Mouse (Mus musculus): Measurements from ENCODE around the gene Bpifc. TPM values are rescaled to one million over a fixed set of nuclear protein-coding genes. Genes with fewer than 3 reads are reported as not detected.

Gene Bpifc
- 0.04 TPM in 1 of 2 replicates, not detected in the other for polyA plus RNA-seq (2016; fragmentation: Nextera tagmentation; extraction: Ambion mirVana)

DNA sequence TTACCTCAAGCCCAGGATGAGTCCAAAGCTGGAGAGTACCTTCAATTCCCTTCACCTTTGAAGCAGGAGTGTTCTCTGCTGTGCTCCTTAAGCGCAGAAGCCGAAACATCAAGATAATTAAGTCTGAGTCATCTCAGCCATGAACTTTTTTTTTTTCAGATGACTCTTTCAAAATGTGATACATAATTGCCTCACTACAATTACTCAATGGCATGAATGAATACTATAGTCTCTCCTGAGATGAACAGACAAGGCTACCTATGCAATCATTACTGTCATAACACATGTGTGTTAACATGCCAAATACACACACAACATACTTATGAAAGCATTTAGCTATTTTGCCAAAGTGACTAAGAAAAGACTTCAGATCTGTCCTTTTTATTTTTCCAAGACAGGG lies at the start of gene Bpifc:
TSS of gene Bpifc (minus strand) at position 115 of the 400 bp plus-strand sequence.
- WGBS, result 97% methylated on average over 2 of the region's 2 CpGs
- DNase-seq (ENCODE audit: low spot score), result no peak
- H3K27me3 ChIP-seq (ENCODE audit: low read depth, poor library complexity, severe bottlenecking), result no peaks in the 10 kb centered on the region

DNA sequence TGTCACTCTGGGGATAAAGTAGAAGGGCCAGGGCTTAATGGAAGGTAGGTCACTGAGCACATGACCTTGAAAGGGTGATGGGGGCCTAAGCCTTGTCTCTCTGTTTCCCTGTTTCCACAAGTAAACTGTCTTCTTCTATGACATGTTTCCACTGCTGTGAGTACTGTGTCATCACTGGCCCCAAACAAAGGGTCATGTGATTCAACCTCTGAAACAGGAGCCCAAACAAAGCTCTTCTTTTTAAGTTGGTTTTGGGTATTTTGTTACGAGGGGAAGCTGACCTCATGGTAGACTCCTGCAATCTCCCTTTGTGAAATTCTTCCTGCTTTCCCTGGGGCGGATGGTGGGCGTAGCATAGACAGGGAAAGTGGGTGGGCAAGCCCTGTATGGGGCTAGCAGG lies 48.6 kb upstream of the Bpifc start:
- Histone ChIP-seq H3K4me1 (peaks cover 10% of the 10 kb centered on the region), H3K4me3 (no peak overlapping the region), H3K27me3 (ENCODE audit: low read depth, poor library complexity, severe bottlenecking) (no peaks in the 10 kb centered on the region), H3K9me3 (replicated peaks) (peaks cover 5% of the 10 kb centered on the region; the same call in 1 of the 2 replicates), H3K36me3 (peaks cover 8% of the 10 kb centered on the region; the same call in 1 of the 2 replicates), H3K27ac (replicated peaks) (no peak overlapping the region)
- no peak for DNase-seq (ENCODE audit: low spot score)
- 70% methylated on average over 3 of the region's 3 CpGs for WGBS

More for the DNA sequence above, at the start of gene Bpifc:
- H3K4me1 ChIP-seq, result no peaks in the 10 kb centered on the region
- H3K9me3 ChIP-seq (replicated peaks), result no peaks in the 10 kb centered on the region
- H3K4me3 ChIP-seq, result no peak within 1 kb of the TSS
- H3K27ac ChIP-seq (replicated peaks), result no peak within 1 kb of the TSS
- H3K36me3 ChIP-seq, result no peaks in the 10 kb centered on the region

DNA sequence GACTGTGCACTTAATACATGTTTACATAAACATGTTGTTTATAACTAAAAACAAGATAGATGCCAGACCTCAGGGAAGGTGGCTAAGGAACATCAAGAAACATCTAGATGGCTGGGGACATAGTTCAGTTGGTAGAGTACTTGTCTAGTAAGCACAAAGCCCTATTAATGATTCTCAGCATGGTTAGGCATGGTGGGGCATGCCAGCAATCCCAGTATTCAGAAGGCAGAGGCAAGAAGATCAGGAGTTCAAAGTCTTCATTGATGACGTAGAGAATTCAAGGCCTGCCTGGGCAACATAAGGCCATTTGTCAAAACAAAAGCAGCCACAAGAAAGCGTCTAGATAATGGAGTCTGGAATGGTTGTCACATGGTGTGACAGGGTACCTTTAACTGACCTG lies 46.0 kb upstream of the Bpifc start:
- no peak for DNase-seq (ENCODE audit: low spot score)
- 85% methylated on average over 2 of the region's 2 CpGs for WGBS

DNA sequence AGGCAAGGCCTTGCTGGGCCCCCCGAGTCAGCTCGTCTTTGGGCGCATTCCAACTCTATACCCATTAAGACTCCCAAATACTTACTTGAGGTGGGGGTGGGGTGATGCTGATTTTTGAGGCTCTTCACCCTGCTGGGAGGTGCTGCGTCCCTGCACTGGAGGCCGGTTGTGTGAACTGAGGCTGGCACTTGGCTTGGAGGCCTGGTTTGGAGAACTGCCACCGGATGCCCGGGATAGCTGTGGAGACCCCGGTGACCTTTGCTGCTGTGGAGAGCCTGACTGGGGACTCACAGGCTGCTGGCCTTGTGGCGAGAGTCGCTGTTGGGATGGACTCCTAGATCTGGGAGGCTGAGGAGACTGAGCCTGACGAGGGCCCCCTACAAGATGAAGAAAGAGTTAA lies 45.6 kb upstream of the Bpifc start:
- no peak overlapping the region for H3K4me3 ChIP-seq
- no peak overlapping the region for H3K27ac ChIP-seq (replicated peaks)
- DNase-seq (ENCODE audit: low spot score), result no peak
- WGBS, result 81% methylated on average over 11 of the region's 11 CpGs
- no peaks in the 10 kb centered on the region for H3K27me3 ChIP-seq (ENCODE audit: low read depth, poor library complexity, severe bottlenecking)
- peaks cover 8% of the 10 kb centered on the region; the same call in 1 of the 2 replicates for H3K36me3 ChIP-seq
- 0 out of 2 replicates have a peak, but pooled peaks cover 2% of the 10 kb centered on the region for H3K4me1 ChIP-seq
- H3K9me3 ChIP-seq (replicated peaks), result peaks cover 5% of the 10 kb centered on the region; the same call in 1 of the 2 replicates

More for the DNA sequence above, 46.0 kb upstream of the Bpifc start:
- H3K27me3 ChIP-seq (ENCODE audit: low read depth, poor library complexity, severe bottlenecking), result no peaks in the 10 kb centered on the region
- H3K4me3 ChIP-seq, result no peak overlapping the region
- H3K36me3 ChIP-seq, result peaks cover 8% of the 10 kb centered on the region; the same call in 1 of the 2 replicates
- 0 out of 2 replicates have a peak, but pooled peaks cover 2% of the 10 kb centered on the region for H3K4me1 ChIP-seq
- peaks cover 5% of the 10 kb centered on the region; the same call in 1 of the 2 replicates for H3K9me3 ChIP-seq (replicated peaks)
- no peak overlapping the region for H3K27ac ChIP-seq (replicated peaks)

DNA sequence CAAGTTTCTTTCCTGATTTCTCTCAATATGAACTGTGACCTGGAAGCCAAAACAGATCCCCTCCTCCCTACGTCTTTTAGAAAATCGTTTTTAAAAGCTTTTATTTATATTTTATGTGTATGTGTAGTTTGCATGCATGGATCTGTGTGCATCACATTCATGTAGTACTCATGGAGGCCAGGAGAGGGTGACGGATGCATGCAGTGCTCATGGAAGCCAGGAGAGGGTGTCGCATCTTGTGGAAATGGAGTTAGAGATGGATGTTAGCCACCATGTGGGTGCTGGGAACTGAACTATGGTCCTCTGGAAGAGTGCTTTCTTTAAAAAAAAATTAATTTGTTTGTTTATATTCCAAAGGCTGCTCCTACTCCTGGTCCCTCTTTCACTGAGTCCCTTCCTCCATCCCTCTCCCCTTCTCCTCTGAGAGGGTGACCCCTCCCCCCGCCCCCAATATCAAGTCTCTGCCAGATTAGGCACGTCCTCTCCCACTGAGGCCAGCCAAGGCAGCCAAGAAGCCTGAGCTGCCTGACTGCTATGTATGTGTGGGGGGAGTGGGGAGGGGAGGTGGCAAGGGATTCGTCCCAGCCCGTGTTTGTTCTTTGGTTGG lies 44.7 kb upstream of the Bpifc start:
- H3K27ac ChIP-seq (replicated peaks), result no peak overlapping the region
- WGBS, result 85% methylated on average over 8 of the region's 8 CpGs
- no peak for DNase-seq (ENCODE audit: low spot score)
- no peaks in the 10 kb centered on the region for H3K27me3 ChIP-seq (ENCODE audit: low read depth, poor library complexity, severe bottlenecking)
- peaks cover 8% of the 10 kb centered on the region for H3K36me3 ChIP-seq
- peaks cover 5% of the 10 kb centered on the region; the same call in 1 of the 2 replicates for H3K9me3 ChIP-seq (replicated peaks)
- 0 out of 2 replicates have a peak, but pooled peaks cover 4% of the 10 kb centered on the region for H3K4me1 ChIP-seq
- no peak overlapping the region for H3K4me3 ChIP-seq

DNA sequence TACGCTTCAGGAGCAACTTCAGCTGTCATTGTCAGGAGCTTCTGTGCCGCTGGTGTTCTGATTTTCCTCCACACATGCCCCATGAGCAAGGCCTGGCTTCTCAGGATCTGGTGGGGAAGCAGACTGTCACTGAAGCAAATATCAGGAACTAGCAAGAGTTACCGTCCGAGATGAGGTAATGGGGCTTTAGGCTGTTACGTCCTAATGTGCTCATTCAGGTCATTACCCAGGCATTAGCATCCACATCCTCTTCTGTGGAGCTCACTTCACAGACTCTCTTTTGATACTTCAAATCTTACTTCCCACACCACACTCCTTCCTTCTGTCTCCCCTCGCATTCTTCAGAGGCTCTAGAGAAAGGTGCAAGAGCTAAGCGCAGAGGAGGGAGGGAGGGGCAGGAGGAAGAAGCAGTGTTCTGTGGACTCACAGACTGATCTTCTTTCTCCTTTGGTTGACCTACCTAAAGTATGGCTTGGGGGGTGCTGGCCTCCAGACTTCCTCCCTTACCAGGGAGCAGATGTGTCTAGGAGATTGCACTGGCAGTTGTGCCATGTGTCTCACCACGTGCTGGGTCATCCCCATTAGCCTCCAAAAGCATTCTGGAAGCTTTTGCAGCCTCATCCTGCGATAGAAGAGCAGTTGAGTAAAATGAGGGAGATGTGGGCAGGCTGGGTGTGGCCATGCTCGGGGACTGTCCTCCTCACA lies 41.3 kb upstream of the Bpifc start:
- Histone ChIP-seq H3K4me3 (no peak overlapping the region), H3K4me1 (0 out of 2 replicates have a peak, but pooled peaks cover 4% of the 10 kb centered on the region), H3K27me3 (ENCODE audit: low read depth, poor library complexity, severe bottlenecking) (no peaks in the 10 kb centered on the region), H3K27ac (replicated peaks) (no peak overlapping the region), H3K9me3 (replicated peaks) (peaks cover 5% of the 10 kb centered on the region; the same call in 1 of the 2 replicates), H3K36me3 (peaks cover 12% of the 10 kb centered on the region)
- no peak for DNase-seq (ENCODE audit: low spot score)
- WGBS, result 86% methylated on average over 10 of the region's 10 CpGs

DNA sequence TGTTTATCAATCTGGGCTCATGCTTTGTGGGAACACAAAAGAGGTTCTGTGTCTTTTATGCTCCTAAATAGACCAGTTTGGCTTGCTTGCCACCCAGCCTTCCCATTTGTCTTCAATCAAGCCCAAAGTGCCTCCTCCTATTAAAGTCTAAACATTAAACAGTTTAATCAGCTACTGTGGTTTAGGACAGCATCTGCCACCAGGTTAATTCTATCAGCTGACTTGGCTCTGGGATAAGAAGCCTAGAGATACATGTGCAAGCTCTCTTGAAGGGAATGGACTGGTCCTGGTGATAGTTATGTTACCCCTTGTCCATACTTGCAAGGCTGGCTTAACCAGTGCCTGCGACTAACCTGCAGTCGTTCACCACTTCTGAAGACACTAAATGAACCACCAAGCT lies 38.8 kb upstream of the Bpifc start:
- Histone ChIP-seq H3K36me3 (peaks cover 12% of the 10 kb centered on the region), H3K9me3 (replicated peaks) (no peaks in the 10 kb centered on the region), H3K4me1 (0 out of 2 replicates have a peak, but pooled peaks cover 4% of the 10 kb centered on the region), H3K4me3 (no peak overlapping the region), H3K27ac (replicated peaks) (no peak overlapping the region), H3K27me3 (ENCODE audit: low read depth, poor library complexity, severe bottlenecking) (no peaks in the 10 kb centered on the region)
- DNase-seq (ENCODE audit: low spot score), result no peak
- WGBS, result 91% methylated on average over 2 of the region's 2 CpGs

DNA sequence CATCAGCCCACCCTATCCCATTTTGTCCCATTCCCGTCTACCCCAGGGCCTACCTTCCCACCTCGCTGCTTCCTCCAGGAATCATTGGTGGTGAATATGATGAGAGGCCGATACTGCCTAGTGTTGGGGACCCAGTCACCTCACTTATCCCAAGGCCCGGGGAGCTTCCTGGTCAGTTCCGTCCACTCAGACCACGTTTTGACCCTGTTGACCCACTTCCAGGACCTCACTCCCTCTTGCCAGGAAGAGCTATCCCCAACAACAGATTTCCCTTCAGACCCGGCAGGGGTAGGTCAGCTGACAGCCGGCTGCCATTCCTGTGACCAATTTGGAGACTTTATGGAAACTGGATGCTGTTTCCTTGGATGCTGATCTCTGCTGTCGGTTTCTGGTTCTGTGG lies 36.1 kb upstream of the Bpifc start:
- Histone ChIP-seq H3K36me3 (peaks cover 16% of the 10 kb centered on the region), H3K27ac (replicated peaks) (no peak overlapping the region), H3K27me3 (ENCODE audit: low read depth, poor library complexity, severe bottlenecking) (no peaks in the 10 kb centered on the region), H3K4me3 (no peak overlapping the region), H3K9me3 (replicated peaks) (no peaks in the 10 kb centered on the region), H3K4me1 (peaks cover 14% of the 10 kb centered on the region)
- DNase-seq (ENCODE audit: low spot score), result no peak
- 91% methylated on average over 9 of the region's 9 CpGs for WGBS

DNA sequence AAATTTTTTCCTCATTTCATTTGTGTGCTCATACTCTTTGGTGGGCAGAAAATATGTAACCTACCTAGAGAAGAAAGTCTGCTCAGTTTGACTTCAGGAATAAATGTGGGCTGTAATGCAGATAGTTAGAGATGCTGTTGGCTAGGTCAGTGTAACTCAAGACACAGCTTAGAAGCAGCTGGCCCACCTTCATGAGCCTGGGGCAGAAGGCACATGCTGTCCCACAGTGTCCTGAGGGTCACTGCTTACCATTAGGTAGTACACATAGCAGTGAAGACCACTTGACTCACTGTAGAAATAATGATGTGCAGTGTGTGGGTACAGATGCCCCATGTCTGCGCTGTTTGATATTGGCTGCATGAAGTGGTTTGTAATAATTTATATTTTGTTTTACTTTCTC lies 34.7 kb upstream of the Bpifc start:
- Histone ChIP-seq H3K27me3 (ENCODE audit: low read depth, poor library complexity, severe bottlenecking) (no peaks in the 10 kb centered on the region), H3K4me3 (no peak overlapping the region), H3K4me1 (peaks cover 13% of the 10 kb centered on the region), H3K27ac (replicated peaks) (no peak overlapping the region), H3K9me3 (replicated peaks) (no peaks in the 10 kb centered on the region), H3K36me3 (peaks cover 16% of the 10 kb centered on the region)
- WGBS, result 87% methylated on average over 1 of the region's 1 CpGs
- no peak for DNase-seq (ENCODE audit: low spot score)

DNA sequence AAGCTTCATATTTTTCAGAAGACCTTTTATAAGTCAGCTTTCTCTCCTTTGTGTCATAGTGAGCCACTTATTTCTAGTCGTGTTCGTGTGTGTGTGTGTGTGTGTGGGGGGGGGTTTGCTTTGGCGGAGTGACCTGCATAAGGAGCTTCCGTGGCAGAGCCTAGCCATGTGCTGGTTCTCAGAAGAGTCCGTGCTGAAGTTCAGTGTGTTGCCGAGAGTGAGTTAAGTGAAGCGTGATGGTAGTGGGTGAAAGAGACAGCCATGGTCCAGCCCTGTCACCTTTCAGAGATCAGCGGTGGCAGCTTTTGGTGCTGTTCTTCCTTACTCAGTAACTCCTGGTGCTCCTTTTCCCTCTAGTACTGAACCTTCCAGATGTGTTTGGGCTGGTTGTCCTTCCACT lies 32.4 kb upstream of the Bpifc start:
- Histone ChIP-seq H3K4me3 (no peak overlapping the region), H3K27ac (replicated peaks) (no peak overlapping the region), H3K36me3 (peaks cover 16% of the 10 kb centered on the region), H3K27me3 (ENCODE audit: low read depth, poor library complexity, severe bottlenecking) (no peaks in the 10 kb centered on the region), H3K4me1 (peaks cover 10% of the 10 kb centered on the region), H3K9me3 (replicated peaks) (no peaks in the 10 kb centered on the region)
- 89% methylated on average over 8 of the region's 8 CpGs for WGBS
- no peak for DNase-seq (ENCODE audit: low spot score)

DNA sequence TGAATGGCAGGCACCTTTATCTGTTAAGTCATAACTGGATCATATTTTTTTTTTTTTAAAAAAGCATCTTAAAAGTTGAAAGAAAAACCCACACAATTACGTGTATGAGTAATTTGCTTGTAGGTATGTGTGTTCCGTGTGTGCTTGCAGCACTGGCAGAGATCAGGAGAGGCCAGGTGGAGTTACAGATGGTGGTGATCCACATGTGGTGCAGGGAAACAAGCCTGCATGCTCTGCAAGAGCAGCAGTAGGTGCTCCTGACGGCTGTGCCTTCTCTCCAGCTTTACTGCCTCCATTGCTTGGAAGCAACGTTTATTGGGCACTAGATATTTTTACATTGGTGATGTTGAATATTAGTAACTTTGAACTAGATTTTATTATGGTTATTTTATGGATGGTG lies 32.0 kb upstream of the Bpifc start:
- WGBS, result 86% methylated on average over 4 of the region's 4 CpGs
- no peaks in the 10 kb centered on the region for H3K9me3 ChIP-seq (replicated peaks)
- H3K4me3 ChIP-seq, result no peak overlapping the region

DNA sequence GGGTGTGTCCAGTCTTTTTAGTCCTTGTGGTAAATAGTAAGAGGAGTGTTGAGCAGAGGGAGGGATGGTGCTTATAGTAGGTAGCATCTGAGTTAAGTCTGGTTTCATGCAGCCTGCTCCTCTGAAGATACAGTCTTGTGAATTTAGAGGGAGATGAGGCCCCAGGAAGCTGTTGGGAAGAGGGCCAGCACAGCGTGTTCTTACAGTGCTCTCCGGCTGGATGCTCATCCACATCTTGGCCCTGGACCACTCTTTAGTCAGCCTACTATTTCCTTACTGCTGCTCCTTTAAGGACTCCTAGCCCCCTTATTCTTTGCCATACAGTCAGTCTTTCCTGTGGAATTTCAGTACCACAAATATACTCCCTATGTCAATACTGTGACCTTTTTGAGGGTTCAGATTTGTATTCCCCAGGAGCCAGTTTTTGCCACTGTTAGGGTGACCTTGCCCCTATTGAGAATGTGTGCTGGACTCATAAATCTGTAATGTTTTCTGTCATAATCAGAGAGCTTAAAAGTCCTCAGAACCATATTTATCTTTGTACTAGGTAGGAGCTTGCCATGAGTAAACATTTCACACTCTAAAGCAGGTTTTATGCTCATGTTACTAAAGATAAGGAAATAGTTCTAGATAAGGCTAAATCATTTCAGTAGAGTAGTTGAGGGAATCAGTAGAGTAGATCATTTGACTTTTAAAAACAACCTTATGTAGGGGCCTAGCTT lies 22.5 kb upstream of the Bpifc start:
- WGBS, result 98% methylated on average over 2 of the region's 2 CpGs
- Histone ChIP-seq H3K4me1 (no peaks in the 10 kb centered on the region), H3K27ac (replicated peaks) (no peak overlapping the region), H3K27me3 (ENCODE audit: low read depth, poor library complexity, severe bottlenecking) (no peaks in the 10 kb centered on the region), H3K9me3 (replicated peaks) (no peaks in the 10 kb centered on the region), H3K36me3 (peaks cover 19% of the 10 kb centered on the region), H3K4me3 (no peak overlapping the region)
- no peak for DNase-seq (ENCODE audit: low spot score)

More for the DNA sequence above, 32.0 kb upstream of the Bpifc start:
- no peak for DNase-seq (ENCODE audit: low spot score)
- H3K27me3 ChIP-seq (ENCODE audit: low read depth, poor library complexity, severe bottlenecking), result no peaks in the 10 kb centered on the region
- peaks cover 10% of the 10 kb centered on the region for H3K4me1 ChIP-seq
- H3K27ac ChIP-seq (replicated peaks), result no peak overlapping the region
- peaks cover 18% of the 10 kb centered on the region for H3K36me3 ChIP-seq

Data from midbrain, embryonic 10.5 days (tissue).